In the genomic region with DNA sequence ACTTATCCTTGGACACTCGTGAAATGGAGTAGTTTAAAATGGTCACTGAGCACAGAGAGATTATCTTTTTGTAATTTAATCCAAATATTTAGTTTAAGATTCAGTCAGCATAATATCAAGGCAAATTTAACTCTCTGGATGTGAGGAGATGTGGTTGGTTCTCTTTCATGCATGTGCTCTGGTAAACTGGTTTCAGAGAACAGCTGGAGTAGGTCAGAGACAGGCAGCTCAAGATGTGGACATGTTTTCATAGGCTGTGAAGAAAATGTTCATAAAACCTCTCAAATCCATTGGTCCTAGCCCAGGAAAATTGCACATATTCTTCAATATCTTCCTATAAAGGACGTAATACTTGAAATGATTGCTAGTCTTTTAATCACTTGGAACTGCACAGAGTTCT, we compare ENCODE assay signal across 24 mouse cellular contexts.
"Had no signal": no experiment of that assay in that cellular context is flagged by ENCODE, and none has a peak within 500 bp of the region (broad histone marks: within the 10 kb centered on the region; RNA-seq: fewer than 3 reads in every experiment).

No protein-coding gene starts in this region.

- ATAC-seq: hindbrain, embryonic 16.5 days; inflammation-experienced regulatory T-cells, adult 6 months; intestine, embryonic 15.5 days; intestine, postnatal 0 days had no signal

- H3K4me3 ChIP-seq: gastrocnemius, adult 2 months; heart, embryonic 10.5 days; heart, embryonic 12.5 days; hindbrain, embryonic 10.5 days; hindbrain, embryonic 12.5 days; intestine, embryonic 15.5 days; layer of hippocampus, adult 2 months; left cerebral cortex, adult 2 months; limb, embryonic 10.5 days; limb, embryonic 12.5 days had no signal

- H3K9me3 ChIP-seq: heart, embryonic 10.5 days; heart, embryonic 12.5 days; hindbrain, embryonic 10.5 days; hindbrain, embryonic 12.5 days; intestine, embryonic 15.5 days; limb, embryonic 10.5 days; limb, embryonic 12.5 days had no signal

- H3K4me1 ChIP-seq: heart, embryonic 10.5 days; heart, embryonic 12.5 days; hindbrain, embryonic 10.5 days; hindbrain, embryonic 12.5 days; intestine, embryonic 15.5 days; limb, embryonic 10.5 days; limb, embryonic 12.5 days had no signal

- H3K36me3 ChIP-seq: heart, embryonic 10.5 days; heart, embryonic 12.5 days; hindbrain, embryonic 10.5 days; hindbrain, embryonic 12.5 days; intestine, embryonic 15.5 days; limb, embryonic 10.5 days; limb, embryonic 12.5 days had no signal

- H3K27ac ChIP-seq: gastrocnemius, adult 2 months; heart, embryonic 10.5 days; hindbrain, embryonic 10.5 days; hindbrain, embryonic 12.5 days; hindbrain, embryonic 14.5 days; intestine, embryonic 15.5 days; layer of hippocampus, adult 2 months; left cerebral cortex, adult 2 months; limb, embryonic 10.5 days; limb, embryonic 12.5 days had no signal

- DNase-seq: gastrocnemius, adult 2 months; gastrocnemius, postnatal 10 days; gastrocnemius, postnatal 25 days; heart, adult 18-20 months; heart, postnatal 10 days; heart, postnatal 4 days; kidney, adult 18-20 months; kidney, adult 8-10 months; kidney, postnatal 10 days; kidney, postnatal 25 days; kidney, postnatal 4 days had no signal

- H3K9ac ChIP-seq: heart, embryonic 12.5 days; hindbrain, embryonic 12.5 days; hindbrain, embryonic 14.5 days; intestine, embryonic 15.5 days; limb, embryonic 12.5 days had no signal

- H3K4me2 ChIP-seq: heart, embryonic 12.5 days; hindbrain, embryonic 12.5 days; hindbrain, embryonic 14.5 days; intestine, embryonic 15.5 days; limb, embryonic 12.5 days had no signal

- H3K27me3 ChIP-seq: heart, embryonic 12.5 days; hindbrain, embryonic 12.5 days; intestine, embryonic 15.5 days; limb, embryonic 12.5 days had no signal
